Mouse (Mus musculus): Measurements from ENCODE around the gene Sema5a.

The Sema5a gene

GRCm38 (mm10) chr15:32338721-32339290, 94.2 kb downstream of the Sema5a start:
- H3K27me3 ChIP-seq (ENCODE audit: control insufficient read depth, insufficient read depth, low read length, poor library complexity, severe bottlenecking): no peaks in the 10 kb centered on the region
- DNase-seq (ENCODE audit: low read depth, low spot score): no peak
- no peaks in the 10 kb centered on the region for H3K36me3 ChIP-seq (ENCODE audit: control insufficient read depth, insufficient read depth, low read length, poor library complexity, severe bottlenecking)

GRCm38 (mm10) chr15:32339426-32339825, 94.8 kb downstream of the Sema5a start:
- Histone ChIP-seq H3K27me3 (ENCODE audit: control insufficient read depth, insufficient read depth, low read length, poor library complexity, severe bottlenecking) (no peaks in the 10 kb centered on the region; the same call in 1 of the 2 replicates), H3K36me3 (ENCODE audit: control insufficient read depth, insufficient read depth, low read length, poor library complexity, severe bottlenecking) (no peaks in the 10 kb centered on the region)
- DNase-seq (ENCODE audit: low read depth, low spot score): no peak

GRCm38 (mm10) chr15:32341423-32341822, 96.8 kb downstream of the Sema5a start:
- Histone ChIP-seq H3K36me3 (ENCODE audit: control insufficient read depth, insufficient read depth, low read length, poor library complexity, severe bottlenecking) (no peaks in the 10 kb centered on the region), H3K27me3 (ENCODE audit: control insufficient read depth, insufficient read depth, low read length, poor library complexity, severe bottlenecking) (no peaks in the 10 kb centered on the region; the same call in 1 of the 2 replicates)
- DNase-seq (ENCODE audit: low read depth, low spot score): no peak

GRCm38 (mm10) chr15:32343544-32343943, 98.9 kb downstream of the Sema5a start:
- Histone ChIP-seq H3K27me3 (ENCODE audit: control insufficient read depth, insufficient read depth, low read length, poor library complexity, severe bottlenecking) (no peaks in the 10 kb centered on the region; the same call in 1 of the 2 replicates), H3K36me3 (ENCODE audit: control insufficient read depth, insufficient read depth, low read length, poor library complexity, severe bottlenecking) (no peaks in the 10 kb centered on the region)
- DNase-seq (ENCODE audit: low read depth, low spot score): no peak

- Histone ChIP-seq H3K27me3 (ENCODE audit: control insufficient read depth, insufficient read depth, low read length, poor library complexity, severe bottlenecking) (no peaks in the 10 kb centered on the region; the same call in 1 of the 2 replicates), H3K36me3 (ENCODE audit: control insufficient read depth, insufficient read depth, low read length, poor library complexity, severe bottlenecking) (no peaks in the 10 kb centered on the region)
- DNase-seq (ENCODE audit: low read depth, low spot score): no peak
Measured at GRCm38 (mm10) chr15:32347315-32347714, 102.7 kb downstream of the Sema5a start.

GRCm38 (mm10) chr15:32349276-32349675, 104.7 kb downstream of the Sema5a start:
- no peak for DNase-seq (ENCODE audit: low read depth, low spot score)
- H3K27me3 ChIP-seq (ENCODE audit: control insufficient read depth, insufficient read depth, low read length, poor library complexity, severe bottlenecking): no peaks in the 10 kb centered on the region
- no peaks in the 10 kb centered on the region for H3K36me3 ChIP-seq (ENCODE audit: control insufficient read depth, insufficient read depth, low read length, poor library complexity, severe bottlenecking)

- DNase-seq (ENCODE audit: low read depth, low spot score): no peak
- no peaks in the 10 kb centered on the region for H3K36me3 ChIP-seq (ENCODE audit: control insufficient read depth, insufficient read depth, low read length, poor library complexity, severe bottlenecking)
- no peaks in the 10 kb centered on the region for H3K27me3 ChIP-seq (ENCODE audit: control insufficient read depth, insufficient read depth, low read length, poor library complexity, severe bottlenecking)
Measured at GRCm38 (mm10) chr15:32352995-32353394, 108.4 kb downstream of the Sema5a start.

GRCm38 (mm10) chr15:32353513-32353912, 108.9 kb downstream of the Sema5a start:
- DNase-seq (ENCODE audit: low read depth, low spot score): no peak
- H3K27me3 ChIP-seq (ENCODE audit: control insufficient read depth, insufficient read depth, low read length, poor library complexity, severe bottlenecking): no peaks in the 10 kb centered on the region
- no peaks in the 10 kb centered on the region for H3K36me3 ChIP-seq (ENCODE audit: control insufficient read depth, insufficient read depth, low read length, poor library complexity, severe bottlenecking)

GRCm38 (mm10) chr15:32356805-32357204, 112.2 kb downstream of the Sema5a start:
- no peak for DNase-seq (ENCODE audit: low read depth, low spot score)
- Histone ChIP-seq H3K27me3 (ENCODE audit: control insufficient read depth, insufficient read depth, low read length, poor library complexity, severe bottlenecking) (no peaks in the 10 kb centered on the region), H3K36me3 (ENCODE audit: control insufficient read depth, insufficient read depth, low read length, poor library complexity, severe bottlenecking) (no peaks in the 10 kb centered on the region)

- DNase-seq (ENCODE audit: low read depth, low spot score): no peak
- Histone ChIP-seq H3K27me3 (ENCODE audit: control insufficient read depth, insufficient read depth, low read length, poor library complexity, severe bottlenecking) (no peaks in the 10 kb centered on the region), H3K36me3 (ENCODE audit: control insufficient read depth, insufficient read depth, low read length, poor library complexity, severe bottlenecking) (no peaks in the 10 kb centered on the region)
Measured at GRCm38 (mm10) chr15:32367841-32368240, 123.2 kb downstream of the Sema5a start.

GRCm38 (mm10) chr15:32370914-32371313, 126.3 kb downstream of the Sema5a start:
- H3K27me3 ChIP-seq (ENCODE audit: control insufficient read depth, insufficient read depth, low read length, poor library complexity, severe bottlenecking): no peaks in the 10 kb centered on the region
- no peaks in the 10 kb centered on the region for H3K36me3 ChIP-seq (ENCODE audit: control insufficient read depth, insufficient read depth, low read length, poor library complexity, severe bottlenecking)
- no peak for DNase-seq (ENCODE audit: low read depth, low spot score)

GRCm38 (mm10) chr15:32371385-32371784, 126.8 kb downstream of the Sema5a start:
- Histone ChIP-seq H3K27me3 (ENCODE audit: control insufficient read depth, insufficient read depth, low read length, poor library complexity, severe bottlenecking) (no peaks in the 10 kb centered on the region), H3K36me3 (ENCODE audit: control insufficient read depth, insufficient read depth, low read length, poor library complexity, severe bottlenecking) (no peaks in the 10 kb centered on the region)
- DNase-seq (ENCODE audit: low read depth, low spot score): no peak

GRCm38 (mm10) chr15:32376326-32376725, 131.7 kb downstream of the Sema5a start:
- no peaks in the 10 kb centered on the region for H3K27me3 ChIP-seq (ENCODE audit: control insufficient read depth, insufficient read depth, low read length, poor library complexity, severe bottlenecking)
- no peaks in the 10 kb centered on the region for H3K36me3 ChIP-seq (ENCODE audit: control insufficient read depth, insufficient read depth, low read length, poor library complexity, severe bottlenecking)
- no peak for DNase-seq (ENCODE audit: low read depth, low spot score)

GRCm38 (mm10) chr15:32377781-32378180, 133.2 kb downstream of the Sema5a start:
- no peak for DNase-seq (ENCODE audit: low read depth, low spot score)
- no peaks in the 10 kb centered on the region for H3K27me3 ChIP-seq (ENCODE audit: control insufficient read depth, insufficient read depth, low read length, poor library complexity, severe bottlenecking)
- no peaks in the 10 kb centered on the region for H3K36me3 ChIP-seq (ENCODE audit: control insufficient read depth, insufficient read depth, low read length, poor library complexity, severe bottlenecking)

GRCm38 (mm10) chr15:32380311-32380710, 135.7 kb downstream of the Sema5a start:
- DNase-seq (ENCODE audit: low read depth, low spot score): no peak
- Histone ChIP-seq H3K27me3 (ENCODE audit: control insufficient read depth, insufficient read depth, low read length, poor library complexity, severe bottlenecking) (no peaks in the 10 kb centered on the region), H3K36me3 (ENCODE audit: control insufficient read depth, insufficient read depth, low read length, poor library complexity, severe bottlenecking) (no peaks in the 10 kb centered on the region)

- H3K27me3 ChIP-seq (ENCODE audit: control insufficient read depth, insufficient read depth, low read length, poor library complexity, severe bottlenecking): no peaks in the 10 kb centered on the region
- no peaks in the 10 kb centered on the region for H3K36me3 ChIP-seq (ENCODE audit: control insufficient read depth, insufficient read depth, low read length, poor library complexity, severe bottlenecking)
- DNase-seq (ENCODE audit: low read depth, low spot score): no peak
Measured at GRCm38 (mm10) chr15:32382930-32383481, 138.4 kb downstream of the Sema5a start.

Data from splenic B cell, adult 2 months (primary cell).